Mouse (Mus musculus): ENCODE results near the gene Invs.

Gene Invs

DNA sequence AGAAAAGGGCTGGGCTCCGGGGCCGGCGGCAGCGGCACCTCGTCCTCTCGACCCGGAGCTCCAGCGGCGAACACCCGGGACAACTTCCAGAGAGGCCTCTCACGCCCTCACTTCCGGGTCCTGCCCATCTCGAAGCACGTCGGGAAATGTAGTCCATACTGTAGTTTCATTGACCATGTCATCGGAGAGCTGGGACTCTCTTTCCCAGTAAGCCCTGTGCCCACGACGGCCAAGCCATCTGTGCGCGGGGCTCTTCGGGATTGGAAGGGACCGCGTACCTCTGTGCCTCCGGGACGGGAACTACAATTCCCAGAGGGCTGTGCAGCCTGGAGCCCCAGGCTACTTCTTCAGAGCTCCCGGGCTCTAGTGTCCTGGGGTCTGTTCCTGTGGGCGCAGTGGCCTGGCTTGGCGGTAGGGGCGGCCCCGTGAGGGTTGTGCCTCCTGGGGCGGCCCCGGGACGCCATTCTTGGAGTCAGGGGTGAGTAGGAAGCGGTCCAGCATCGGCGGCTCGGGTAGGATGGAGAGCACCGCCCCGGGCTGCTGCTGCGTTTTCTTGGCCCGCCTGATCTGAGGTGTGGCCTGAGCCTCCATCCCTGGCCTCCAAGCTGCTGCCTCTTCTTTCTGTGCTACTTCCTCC is at the start of gene Invs, which contains the start of gene Erp44:
Invs (plus strand) TSS at position 263 of the 637 bp plus-strand sequence.
Erp44 (minus strand) TSS at position 61 of the 637 bp plus-strand sequence.
- peak; percentile 86 to 89 for DNase-seq (ENCODE audit: low spot score in 2 of 2)

DNA sequence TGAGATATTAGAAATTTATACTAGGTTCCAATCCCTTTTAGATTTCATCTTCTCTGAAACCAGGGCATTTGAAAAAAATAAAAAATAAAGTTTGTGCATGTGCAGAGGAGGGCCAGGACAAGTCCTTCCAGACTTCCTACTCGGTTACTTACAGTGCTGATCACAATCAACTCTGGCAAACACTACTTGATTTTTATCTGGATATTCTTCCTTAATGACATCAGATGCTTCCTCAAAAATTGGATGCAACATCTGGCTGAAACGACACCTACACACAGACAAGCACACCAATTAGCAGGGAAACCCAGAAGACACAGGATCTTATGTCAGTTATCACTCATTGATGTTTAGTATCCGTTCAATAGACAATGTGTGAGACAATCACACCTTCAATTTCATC is 42.8 kb upstream of the Invs start:
- no peak for DNase-seq (ENCODE audit: low spot score in 2 of 2)

DNA sequence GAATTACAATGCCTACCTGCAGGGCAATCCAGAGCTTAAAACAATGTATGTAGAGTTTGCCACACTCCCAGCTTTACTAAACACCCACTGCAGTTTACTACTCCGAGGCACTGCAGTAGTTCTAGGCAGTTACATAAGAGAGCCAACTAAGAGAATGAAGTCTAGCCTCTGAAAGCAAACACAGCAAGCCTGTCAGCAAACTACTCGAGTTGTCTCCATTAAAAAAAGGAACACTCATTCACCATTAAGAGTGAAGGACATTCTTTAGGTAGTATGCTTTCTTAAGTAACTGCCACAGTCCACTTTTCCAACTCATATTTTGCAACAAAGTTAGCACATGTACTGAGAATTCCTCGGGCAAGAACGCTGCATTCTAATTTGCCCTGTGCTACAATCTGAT is 40.5 kb upstream of the Invs start:
- DNase-seq (ENCODE audit: low spot score in 2 of 2): no peak

DNA sequence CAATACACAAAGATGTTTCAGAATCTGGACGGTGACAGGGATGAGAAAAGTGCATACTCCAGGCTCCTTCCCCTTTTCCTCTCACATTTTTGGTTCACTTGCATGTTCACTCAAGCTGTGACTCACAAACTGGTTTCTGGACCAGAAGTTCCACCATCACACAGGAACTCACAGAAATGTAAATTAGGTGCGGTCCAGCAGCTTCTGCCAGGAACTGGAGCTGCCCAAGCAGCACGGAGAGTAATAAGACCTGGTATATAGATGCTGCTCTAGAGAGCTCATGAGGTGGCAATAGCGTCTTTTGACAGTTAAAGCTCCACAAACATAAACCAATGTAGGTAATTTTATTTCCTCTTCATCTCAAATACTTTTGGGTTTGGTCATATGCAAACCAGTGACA is 37.1 kb upstream of the Invs start:
- no peak for DNase-seq (ENCODE audit: low spot score in 2 of 2)

- DNase-seq (ENCODE audit: low spot score in 2 of 2): no peak
Measured at GRCm38 (mm10) chr4:48243737-48244136, 35.8 kb upstream of the Invs start.

- DNase-seq (ENCODE audit: low spot score in 2 of 2): no peak
Measured at GRCm38 (mm10) chr4:48244280-48244679, 35.3 kb upstream of the Invs start.

GRCm38 (mm10) chr4:48253266-48253665 is 26.3 kb upstream of the Invs start:
- DNase-seq (ENCODE audit: low spot score in 2 of 2): no peak

GRCm38 (mm10) chr4:48258045-48258444 is 21.5 kb upstream of the Invs start:
- no peak for DNase-seq (ENCODE audit: low spot score in 2 of 2)

DNA sequence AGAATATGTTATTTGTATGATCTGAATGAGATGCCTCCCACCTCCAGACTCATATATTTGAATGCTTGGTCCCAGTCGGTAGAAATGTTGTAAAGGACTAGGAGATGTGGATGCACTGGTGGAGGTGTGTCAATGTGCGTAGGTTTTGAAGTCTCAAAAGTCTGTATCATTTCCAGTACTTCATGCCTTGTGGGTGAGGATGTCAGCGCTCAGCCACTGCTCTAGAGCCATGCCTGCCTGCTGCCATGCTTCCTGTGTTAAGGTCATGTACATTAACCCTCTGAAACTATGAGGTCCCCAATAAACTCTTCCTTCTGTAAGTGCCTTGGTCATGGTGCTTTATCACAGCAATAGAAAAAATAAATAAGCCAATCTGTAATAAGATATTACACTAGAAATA is 11.9 kb upstream of the Invs start:
- DNase-seq (ENCODE audit: low spot score in 2 of 2): no peak

DNA sequence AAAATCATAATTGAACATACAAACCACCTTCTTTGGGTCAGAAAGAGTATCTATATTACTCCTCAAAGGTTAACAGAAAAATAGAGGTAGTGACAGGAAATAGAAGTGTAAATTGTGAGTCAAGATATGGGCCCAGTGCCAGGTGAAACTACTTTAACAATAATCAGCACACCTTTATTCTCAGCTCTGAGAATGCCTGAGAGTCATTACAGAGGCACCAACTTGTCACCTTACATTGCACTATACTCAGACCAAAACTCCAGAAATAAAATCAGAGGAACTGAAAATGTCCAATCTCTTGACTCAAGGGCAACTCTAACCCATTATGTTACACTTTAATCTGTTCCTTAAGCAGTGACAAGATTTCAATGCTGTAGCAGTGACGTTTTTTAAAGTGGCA is 11.4 kb upstream of the Invs start:
- DNase-seq (ENCODE audit: low spot score in 2 of 2): no peak

- DNase-seq (ENCODE audit: low spot score in 2 of 2): no peak
Measured at GRCm38 (mm10) chr4:48270532-48270931, 9.0 kb upstream of the Invs start.

GRCm38 (mm10) chr4:48271838-48272237 is 7.7 kb upstream of the Invs start:
- DNase-seq (ENCODE audit: low spot score in 2 of 2): no peak

- DNase-seq (ENCODE audit: low spot score in 2 of 2): no peak
Measured at GRCm38 (mm10) chr4:48273119-48273829, 6.3 kb upstream of the Invs start.

DNA sequence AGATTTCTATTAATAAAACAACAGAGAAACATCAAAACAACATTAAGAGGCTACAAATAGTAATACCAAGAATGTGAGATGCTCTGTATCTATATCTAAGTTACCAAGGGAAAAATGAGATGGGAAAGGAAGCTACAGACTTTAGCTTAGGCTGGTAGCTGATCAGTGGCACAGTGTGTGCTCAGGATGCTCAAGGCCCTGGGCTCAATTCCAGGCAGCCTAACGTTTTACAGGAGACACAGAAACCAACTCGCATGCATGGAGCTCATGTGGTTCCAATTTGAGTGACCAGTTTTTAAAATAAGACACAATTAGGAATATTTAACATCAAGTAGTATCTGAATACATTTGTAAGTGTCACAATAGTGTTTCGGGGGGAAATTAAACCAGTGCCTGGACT is 3.8 kb upstream of the Invs start:
- DNase-seq (ENCODE audit: low spot score in 2 of 2): no peak

- DNase-seq (ENCODE audit: low spot score in 2 of 2): no peak
Measured at GRCm38 (mm10) chr4:48277011-48277410, 2.5 kb upstream of the Invs start.

- DNase-seq (ENCODE audit: low spot score in 2 of 2): peak; percentile 16 to 20
Measured at GRCm38 (mm10) chr4:48278757-48279497, 633 bp upstream of the Invs start.

- no peak for DNase-seq (ENCODE audit: low spot score in 2 of 2)
Measured at GRCm38 (mm10) chr4:48281121-48281520, 1.6 kb downstream of the Invs start.

GRCm38 (mm10) chr4:48287086-48287757 is 7.7 kb downstream of the Invs start:
- no peak for DNase-seq (ENCODE audit: low spot score in 2 of 2)

DNA sequence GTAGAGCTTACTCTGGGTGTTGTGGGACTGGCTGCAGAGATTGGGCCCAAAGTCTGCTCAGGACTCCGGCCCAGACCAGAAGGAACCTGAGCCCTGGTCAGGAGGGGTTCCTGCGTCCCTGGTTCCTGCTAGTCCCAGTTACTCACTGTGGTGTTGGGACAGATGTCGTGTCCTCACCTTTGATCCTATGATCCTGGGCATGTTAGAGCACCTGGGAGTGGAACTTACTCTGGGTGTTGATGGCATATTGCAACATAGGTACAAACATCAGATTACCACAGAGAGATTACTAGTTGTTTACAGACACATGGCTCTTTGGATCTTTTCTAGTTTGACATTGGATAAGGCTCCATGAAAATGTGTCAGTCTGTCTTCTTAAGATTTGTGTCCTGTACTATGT is 35.3 kb downstream of the Invs start:
- DNase-seq (ENCODE audit: low spot score in 2 of 2): no peak

- DNase-seq (ENCODE audit: low spot score in 2 of 2): no peak
Measured at GRCm38 (mm10) chr4:48316036-48316435, 36.5 kb downstream of the Invs start.

GRCm38 (mm10) chr4:48321276-48321675 is 41.7 kb downstream of the Invs start:
- no peak for DNase-seq (ENCODE audit: low spot score in 2 of 2)

DNA sequence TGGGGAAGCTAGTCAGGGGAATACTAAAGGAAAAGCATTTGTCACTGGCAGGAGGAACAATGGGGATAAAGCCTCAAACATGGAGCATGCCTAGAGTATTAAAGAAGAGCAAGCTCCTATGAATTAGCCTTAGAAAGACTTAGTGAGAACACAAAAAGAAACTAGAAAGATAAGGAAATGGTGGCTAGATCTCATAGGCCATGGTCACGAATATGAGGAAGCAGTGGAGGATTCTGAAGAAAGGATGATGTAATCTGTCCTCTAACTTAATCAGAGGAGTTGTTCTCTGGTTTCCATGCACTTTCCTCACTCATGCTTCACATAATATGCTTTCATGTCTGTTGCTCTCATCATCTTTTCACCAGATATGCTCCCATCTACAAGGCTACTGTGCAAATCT is 42.5 kb downstream of the Invs start:
- no peak for DNase-seq (ENCODE audit: low spot score in 2 of 2)
